Mouse (Mus musculus): ENCODE results near the gene Cdk14. TPM values are rescaled to one million over a fixed set of nuclear protein-coding genes. Genes with fewer than 3 reads are reported as not detected.

Cdk14 gene
- polyA plus RNA-seq, 1 experiment from 2014 or later, result 25.5 TPM

- no peak overlapping the region for H3K4me3 ChIP-seq (ENCODE audit: low read depth, low read length)
- no peak overlapping the region for H3K4me2 ChIP-seq (ENCODE audit: low read length)
- H3K4me1 ChIP-seq (replicated peaks; ENCODE audit: control insufficient read depth, insufficient read depth, low read length), result no peaks in the 10 kb centered on the region
- no peaks in the 10 kb centered on the region for H3K27me3 ChIP-seq (replicated peaks; ENCODE audit: control insufficient read depth, insufficient read depth, low read length)
- no peak for ATAC-seq (replicated peaks; ENCODE audit: low FRiP score, low TSS enrichment, low read depth)
- DNase-seq (ENCODE audit: low spot score), result no peak
- no peaks in the 10 kb centered on the region for H3K36me3 ChIP-seq (ENCODE audit: control insufficient read depth, insufficient read depth, low read length)
- H3K27ac ChIP-seq (ENCODE audit: low read depth), result no peak overlapping the region
- H3K9me3 ChIP-seq (ENCODE audit: control insufficient read depth, low read length), result no peaks in the 10 kb centered on the region
- no peak overlapping the region for H3K9ac ChIP-seq (ENCODE audit: low read length)
- 82% methylated on average over 4 of the region's 4 CpGs for WGBS
Observed at GRCm38 (mm10) chr5:4993192-4993601, 426.9 kb downstream of the Cdk14 start.

- no peaks in the 10 kb centered on the region for H3K4me1 ChIP-seq (replicated peaks; ENCODE audit: control insufficient read depth, insufficient read depth, low read length)
- H3K4me3 ChIP-seq (ENCODE audit: low read depth, low read length), result no peak overlapping the region
- no peak overlapping the region for H3K27ac ChIP-seq (ENCODE audit: low read depth)
- 67% methylated on average over 2 of the region's 2 CpGs for WGBS
- DNase-seq (ENCODE audit: low spot score), result no peak
- ATAC-seq (replicated peaks; ENCODE audit: low FRiP score, low TSS enrichment, low read depth), result no peak
- no peak overlapping the region for H3K4me2 ChIP-seq (ENCODE audit: low read length)
- no peak overlapping the region for H3K9ac ChIP-seq (ENCODE audit: low read length)
- H3K27me3 ChIP-seq (replicated peaks; ENCODE audit: control insufficient read depth, insufficient read depth, low read length), result no peaks in the 10 kb centered on the region
- no peaks in the 10 kb centered on the region for H3K36me3 ChIP-seq (ENCODE audit: control insufficient read depth, insufficient read depth, low read length)
- no peaks in the 10 kb centered on the region for H3K9me3 ChIP-seq (ENCODE audit: control insufficient read depth, low read length)
Observed at GRCm38 (mm10) chr5:4991023-4991422, 429.1 kb downstream of the Cdk14 start.

GRCm38 (mm10) chr5:4990237-4990636, 429.9 kb downstream of the Cdk14 start:
- H3K4me1 ChIP-seq (replicated peaks; ENCODE audit: control insufficient read depth, insufficient read depth, low read length), result no peaks in the 10 kb centered on the region
- H3K4me2 ChIP-seq (ENCODE audit: low read length), result no peak overlapping the region
- no peak overlapping the region for H3K27ac ChIP-seq (ENCODE audit: low read depth)
- H3K9me3 ChIP-seq (ENCODE audit: control insufficient read depth, low read length), result no peaks in the 10 kb centered on the region
- no peak for DNase-seq (ENCODE audit: low spot score)
- no peaks in the 10 kb centered on the region for H3K27me3 ChIP-seq (replicated peaks; ENCODE audit: control insufficient read depth, insufficient read depth, low read length)
- no peak for ATAC-seq (replicated peaks; ENCODE audit: low FRiP score, low TSS enrichment, low read depth)
- no peak overlapping the region for H3K9ac ChIP-seq (ENCODE audit: low read length)
- 76% methylated on average over 5 of the region's 5 CpGs for WGBS
- H3K36me3 ChIP-seq (ENCODE audit: control insufficient read depth, insufficient read depth, low read length), result no peaks in the 10 kb centered on the region
- no peak overlapping the region for H3K4me3 ChIP-seq (ENCODE audit: low read depth, low read length)

GRCm38 (mm10) chr5:4986181-4986580, 433.9 kb downstream of the Cdk14 start:
- Histone ChIP-seq H3K9me3 (ENCODE audit: control insufficient read depth, low read length) (no peaks in the 10 kb centered on the region), H3K27me3 (replicated peaks; ENCODE audit: control insufficient read depth, insufficient read depth, low read length) (no peaks in the 10 kb centered on the region), H3K27ac (ENCODE audit: low read depth) (no peak overlapping the region), H3K4me3 (ENCODE audit: low read depth, low read length) (no peak overlapping the region), H3K4me1 (replicated peaks; ENCODE audit: control insufficient read depth, insufficient read depth, low read length) (no peaks in the 10 kb centered on the region), H3K36me3 (ENCODE audit: control insufficient read depth, insufficient read depth, low read length) (no peaks in the 10 kb centered on the region), H3K4me2 (ENCODE audit: low read length) (no peak overlapping the region), H3K9ac (ENCODE audit: low read length) (no peak overlapping the region)
- no peak for ATAC-seq (replicated peaks; ENCODE audit: low FRiP score, low TSS enrichment, low read depth)
- no peak for DNase-seq (ENCODE audit: low spot score)
- WGBS, result 82% methylated on average over 2 of the region's 2 CpGs

- Histone ChIP-seq H3K27ac (ENCODE audit: low read depth) (no peak overlapping the region), H3K4me3 (ENCODE audit: low read depth, low read length) (no peak overlapping the region), H3K4me1 (replicated peaks; ENCODE audit: control insufficient read depth, insufficient read depth, low read length) (no peaks in the 10 kb centered on the region), H3K4me2 (ENCODE audit: low read length) (no peak overlapping the region), H3K36me3 (ENCODE audit: control insufficient read depth, insufficient read depth, low read length) (no peaks in the 10 kb centered on the region), H3K27me3 (replicated peaks; ENCODE audit: control insufficient read depth, insufficient read depth, low read length) (no peaks in the 10 kb centered on the region), H3K9me3 (ENCODE audit: control insufficient read depth, low read length) (no peaks in the 10 kb centered on the region), H3K9ac (ENCODE audit: low read length) (no peak overlapping the region)
- ATAC-seq (replicated peaks; ENCODE audit: low FRiP score, low TSS enrichment, low read depth), result no peak
- DNase-seq (ENCODE audit: low spot score), result no peak
- WGBS, result 90% methylated on average over 4 of the region's 4 CpGs
Observed at GRCm38 (mm10) chr5:4979551-4979950, 440.6 kb downstream of the Cdk14 start.

GRCm38 (mm10) chr5:4973408-4973807, 446.7 kb downstream of the Cdk14 start:
- H3K27ac ChIP-seq (ENCODE audit: low read depth), result no peak overlapping the region
- H3K36me3 ChIP-seq (ENCODE audit: control insufficient read depth, insufficient read depth, low read length), result no peaks in the 10 kb centered on the region
- no peak overlapping the region for H3K9ac ChIP-seq (ENCODE audit: low read length)
- H3K27me3 ChIP-seq (replicated peaks; ENCODE audit: control insufficient read depth, insufficient read depth, low read length), result no peaks in the 10 kb centered on the region
- no peaks in the 10 kb centered on the region for H3K4me1 ChIP-seq (replicated peaks; ENCODE audit: control insufficient read depth, insufficient read depth, low read length)
- no peaks in the 10 kb centered on the region for H3K9me3 ChIP-seq (ENCODE audit: control insufficient read depth, low read length)
- ATAC-seq (replicated peaks; ENCODE audit: low FRiP score, low TSS enrichment, low read depth), result no peak
- H3K4me3 ChIP-seq (ENCODE audit: low read depth, low read length), result no peak overlapping the region
- 80% methylated on average over 1 of the region's 1 CpGs for WGBS
- no peak for DNase-seq (ENCODE audit: low spot score)
- H3K4me2 ChIP-seq (ENCODE audit: low read length), result no peak overlapping the region

- Histone ChIP-seq H3K27ac (ENCODE audit: low read depth) (no peak overlapping the region), H3K4me1 (replicated peaks; ENCODE audit: control insufficient read depth, insufficient read depth, low read length) (peaks cover 11% of the 10 kb centered on the region), H3K9ac (ENCODE audit: low read length) (no peak overlapping the region), H3K27me3 (replicated peaks; ENCODE audit: control insufficient read depth, insufficient read depth, low read length) (no peaks in the 10 kb centered on the region), H3K4me3 (ENCODE audit: low read depth, low read length) (no peak overlapping the region), H3K36me3 (ENCODE audit: control insufficient read depth, insufficient read depth, low read length) (no peaks in the 10 kb centered on the region), H3K4me2 (ENCODE audit: low read length) (no peak overlapping the region), H3K9me3 (ENCODE audit: control insufficient read depth, low read length) (no peaks in the 10 kb centered on the region)
- DNase-seq (ENCODE audit: low spot score) (peak; percentile 72), ATAC-seq (replicated peaks; ENCODE audit: low FRiP score, low TSS enrichment, low read depth) (peak; percentile 63)
- 50% methylated on average over 15 of the region's 15 CpGs for WGBS
Observed at GRCm38 (mm10) chr5:4962063-4962610, 458.0 kb downstream of the Cdk14 start.

GRCm38 (mm10) chr5:4961636-4962035, 458.5 kb downstream of the Cdk14 start:
- H3K4me3 ChIP-seq (ENCODE audit: low read depth, low read length), result no peak overlapping the region
- no peaks in the 10 kb centered on the region for H3K9me3 ChIP-seq (ENCODE audit: control insufficient read depth, low read length)
- peaks cover 11% of the 10 kb centered on the region for H3K4me1 ChIP-seq (replicated peaks; ENCODE audit: control insufficient read depth, insufficient read depth, low read length)
- H3K9ac ChIP-seq (ENCODE audit: low read length), result no peak overlapping the region
- DNase-seq (ENCODE audit: low spot score) (no peak), ATAC-seq (replicated peaks; ENCODE audit: low FRiP score, low TSS enrichment, low read depth) (no peak)
- no peak overlapping the region for H3K4me2 ChIP-seq (ENCODE audit: low read length)
- H3K27me3 ChIP-seq (replicated peaks; ENCODE audit: control insufficient read depth, insufficient read depth, low read length), result no peaks in the 10 kb centered on the region
- no peak overlapping the region for H3K27ac ChIP-seq (ENCODE audit: low read depth)
- no peaks in the 10 kb centered on the region for H3K36me3 ChIP-seq (ENCODE audit: control insufficient read depth, insufficient read depth, low read length)
- 95% methylated on average over 1 of the region's 1 CpGs for WGBS

GRCm38 (mm10) chr5:4959446-4959845, 460.7 kb downstream of the Cdk14 start:
- Histone ChIP-seq H3K4me2 (ENCODE audit: low read length) (peak overlapping the region; percentile 10; the same call in 1 of the 2 replicates), H3K4me1 (replicated peaks; ENCODE audit: control insufficient read depth, insufficient read depth, low read length) (peaks cover 11% of the 10 kb centered on the region), H3K9ac (ENCODE audit: low read length) (0 out of 2 replicates have a peak overlapping the region, but pooled peaks have one; percentile 3), H3K36me3 (ENCODE audit: control insufficient read depth, insufficient read depth, low read length) (no peaks in the 10 kb centered on the region), H3K27ac (ENCODE audit: low read depth) (0 out of 2 replicates have a peak overlapping the region, but pooled peaks have one; percentile 16), H3K9me3 (ENCODE audit: control insufficient read depth, low read length) (no peaks in the 10 kb centered on the region), H3K4me3 (ENCODE audit: low read depth, low read length) (no peak overlapping the region), H3K27me3 (replicated peaks; ENCODE audit: control insufficient read depth, insufficient read depth, low read length) (no peaks in the 10 kb centered on the region)
- DNase-seq (ENCODE audit: low spot score), result no peak
- 19% methylated on average over 5 of the region's 5 CpGs for WGBS
- ATAC-seq (replicated peaks; ENCODE audit: low FRiP score, low TSS enrichment, low read depth), result no peak
